Mouse (Mus musculus) frontal cortex, postnatal 14 days (tissue): Measurements from ENCODE around the gene St3gal6.

ENCODE experiments used
- DNase-seq, 2 experiments: peaks; one replicate each; pipeline ENCODE4 v3.0.0; 2022; ENCODE audit warnings: low spot score in 2 of 2

Gene St3gal6

DNA sequence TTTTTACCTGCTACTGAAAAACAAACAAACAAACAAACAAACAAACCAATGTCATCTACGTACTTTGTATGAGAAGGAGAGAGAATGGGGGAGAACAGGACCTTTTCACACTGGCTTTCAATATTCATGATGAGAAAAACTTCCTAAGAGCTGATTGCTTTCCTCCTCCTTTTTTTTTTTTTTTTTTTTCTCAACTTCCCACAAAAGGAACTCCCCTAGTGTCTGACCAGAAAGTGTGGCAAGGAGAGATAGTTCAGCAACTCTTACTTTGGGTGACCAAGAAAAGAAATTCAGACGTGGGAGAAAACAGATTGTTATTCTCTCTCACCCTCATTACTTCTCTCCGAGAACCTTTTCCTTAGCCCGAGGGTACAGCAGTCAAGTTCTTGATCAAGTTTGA, 2.9 kb downstream of the St3gal6 start:
- DNase-seq: no peak

DNA sequence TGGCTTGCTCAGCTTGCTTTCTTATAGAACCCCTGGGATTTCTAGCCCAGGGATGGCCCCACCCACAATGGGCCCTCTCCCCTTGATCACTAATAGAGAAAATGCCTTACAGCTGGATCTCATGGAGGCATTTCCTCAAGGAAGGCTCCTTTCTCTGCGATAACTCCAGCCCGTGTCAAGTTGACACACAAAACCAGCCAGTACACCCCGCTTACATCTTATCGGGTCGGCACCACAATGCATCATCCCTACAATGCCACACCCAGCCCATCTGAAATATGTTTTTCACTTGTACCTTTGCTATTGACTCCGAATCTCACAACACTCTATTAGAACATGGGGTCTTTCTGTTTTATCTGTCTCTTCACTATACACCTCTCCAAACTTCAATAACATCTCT, 3.6 kb downstream of the St3gal6 start:
- no peak for DNase-seq

- DNase-seq: no peak
Observed at GRCm38 (mm10) chr16:58519650-58520073, 4.4 kb downstream of the St3gal6 start.

DNA sequence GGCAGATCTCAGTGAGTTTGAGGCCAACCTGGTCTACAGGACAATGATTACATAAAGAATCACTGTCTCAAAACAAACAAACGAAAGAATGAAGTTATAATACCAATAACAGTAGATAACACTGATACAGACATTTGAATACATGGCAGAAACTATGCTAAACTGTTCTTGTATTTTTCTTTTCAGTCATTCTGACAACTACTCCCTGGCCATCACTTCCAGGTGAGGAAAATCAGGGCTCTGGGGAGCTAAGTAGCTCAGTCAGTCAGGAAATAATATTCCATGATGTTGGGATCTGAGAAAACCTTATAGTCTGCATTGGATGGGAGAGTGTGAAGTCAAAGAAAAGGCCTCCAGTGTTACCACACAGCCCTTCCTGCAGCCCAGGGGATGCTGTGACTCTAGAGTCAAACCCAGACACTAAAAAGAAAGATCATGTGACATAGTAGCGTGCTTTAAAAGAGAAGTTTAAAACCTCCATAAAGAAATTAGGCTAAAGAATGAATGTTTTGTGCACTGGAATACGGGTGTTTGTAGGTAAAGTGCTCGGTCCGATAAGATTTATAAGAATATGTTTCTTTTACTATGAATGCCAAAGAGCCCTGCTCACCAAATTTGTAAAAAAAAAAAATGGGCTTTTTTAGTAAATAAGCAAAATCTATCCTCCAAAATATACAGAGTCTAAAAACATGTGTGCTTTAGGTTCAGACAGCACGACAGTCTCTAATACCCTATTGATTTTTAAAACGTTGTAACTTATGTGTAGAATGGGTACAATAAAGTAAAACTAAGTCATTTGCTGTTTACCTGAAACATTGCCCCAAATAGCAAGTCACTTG, 6.9 kb downstream of the St3gal6 start:
- DNase-seq: no peak

DNA sequence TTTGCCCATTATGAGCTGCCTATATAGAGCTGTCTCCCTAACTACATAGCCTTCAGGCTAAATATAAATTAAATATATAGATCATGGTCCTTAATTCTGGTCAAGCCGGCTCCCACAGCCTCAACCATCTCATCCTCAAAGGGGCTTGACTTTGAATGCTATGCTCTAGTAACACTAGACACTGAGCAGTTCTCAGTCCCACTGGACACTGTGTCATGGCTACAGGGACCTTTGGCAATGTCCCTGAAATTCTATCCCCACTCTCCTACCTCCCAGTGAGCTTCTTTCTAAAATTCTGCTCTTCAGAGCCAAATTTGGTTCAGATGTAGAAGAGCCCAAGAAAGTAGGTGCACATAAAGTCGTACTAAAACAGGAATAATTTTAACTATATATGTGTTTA, 7.9 kb downstream of the St3gal6 start:
- no peak for DNase-seq

GRCm38 (mm10) chr16:58514565-58514964, 9.5 kb downstream of the St3gal6 start:
- no peak for DNase-seq

GRCm38 (mm10) chr16:58513755-58514154, 10.3 kb downstream of the St3gal6 start:
- DNase-seq: no peak

DNA sequence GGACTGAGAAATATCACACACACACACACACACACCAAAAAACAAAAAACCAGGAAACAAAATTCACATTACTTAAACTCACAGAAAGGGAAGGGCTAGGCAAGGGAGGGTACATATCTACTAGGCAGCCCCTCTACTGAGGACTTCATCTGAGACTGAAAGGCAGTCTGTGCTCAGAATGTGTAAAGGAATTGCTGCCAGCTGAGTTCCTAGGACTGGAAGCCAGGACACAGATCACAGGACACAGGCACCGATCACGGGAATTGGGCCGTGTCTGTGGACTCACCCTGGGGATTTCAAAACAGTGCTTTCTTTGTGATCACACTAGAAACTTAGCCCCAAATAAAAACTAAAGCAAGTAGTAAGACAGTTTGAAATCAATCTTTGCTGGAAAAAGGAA, 11.2 kb downstream of the St3gal6 start:
- DNase-seq: no peak

GRCm38 (mm10) chr16:58512181-58512761, 11.8 kb downstream of the St3gal6 start:
- DNase-seq: no peak

GRCm38 (mm10) chr16:58504945-58505344, 19.1 kb downstream of the St3gal6 start:
- DNase-seq: no peak

- DNase-seq: no peak
Observed at GRCm38 (mm10) chr16:58502566-58502965, 21.5 kb downstream of the St3gal6 start.

- DNase-seq: no peak
Observed at GRCm38 (mm10) chr16:58501760-58502301, 22.2 kb downstream of the St3gal6 start.

DNA sequence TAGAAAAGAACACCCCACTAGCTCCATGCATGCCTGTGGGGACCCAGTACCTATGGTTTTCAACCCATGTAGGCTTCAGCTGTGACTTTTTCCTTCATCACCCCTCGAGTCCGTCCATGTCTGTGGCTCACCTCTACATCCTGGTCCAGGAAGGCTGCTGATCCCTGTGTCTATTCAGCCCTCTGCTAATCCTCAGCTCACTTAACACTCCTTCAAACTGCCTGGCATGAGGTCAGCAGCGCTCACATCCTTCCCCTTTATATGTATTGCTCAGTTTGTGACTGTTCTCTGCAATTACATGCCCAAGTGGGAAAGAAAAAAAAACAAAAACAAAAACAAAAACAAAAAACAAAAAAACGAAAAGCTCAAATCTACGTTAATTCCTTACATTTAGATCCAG, 24.4 kb downstream of the St3gal6 start:
- DNase-seq: no peak

GRCm38 (mm10) chr16:58499172-58499584, 24.9 kb downstream of the St3gal6 start:
- DNase-seq: no peak

DNA sequence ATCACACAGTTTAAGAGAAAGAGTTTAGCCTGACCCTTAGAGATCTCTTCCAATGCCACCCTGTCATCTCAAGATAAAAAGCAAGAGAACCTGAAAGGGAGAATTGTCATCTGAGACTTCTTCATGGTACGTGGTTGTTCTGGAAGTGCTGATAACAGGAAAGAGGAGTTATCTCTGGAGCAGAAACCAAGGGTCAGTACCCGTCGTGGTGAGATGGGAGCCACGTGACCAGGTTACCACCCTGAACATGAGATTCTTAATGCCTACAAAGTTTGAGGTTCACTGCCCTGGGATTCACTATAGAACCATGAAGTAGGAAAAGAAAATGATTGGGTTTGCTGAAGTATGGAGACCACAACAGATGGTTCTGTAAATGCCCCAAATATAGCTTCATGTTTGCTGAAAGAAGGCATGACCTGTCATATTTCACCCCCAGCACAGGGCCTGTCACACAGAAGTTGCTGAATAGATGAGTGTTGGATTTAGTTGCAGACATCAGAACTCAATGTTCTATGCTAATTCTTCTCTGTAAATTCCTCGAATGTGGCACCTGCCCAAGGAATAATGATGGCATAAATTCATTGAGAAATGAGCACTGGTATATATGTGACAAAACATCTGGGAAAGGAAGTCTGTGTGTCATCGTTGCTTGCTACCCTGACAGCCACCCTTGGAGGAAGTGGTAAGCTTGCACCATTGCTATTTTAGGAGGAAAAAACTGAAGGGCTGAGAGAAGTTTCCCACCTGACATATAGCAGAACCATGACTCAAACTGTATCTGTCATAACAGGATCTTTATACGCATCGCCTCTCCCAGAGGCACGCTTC, 25.9 kb downstream of the St3gal6 start:
- no peak for DNase-seq

GRCm38 (mm10) chr16:58496791-58497190, 27.3 kb downstream of the St3gal6 start:
- no peak for DNase-seq

- DNase-seq: no peak
Observed at GRCm38 (mm10) chr16:58487861-58488260, 36.2 kb downstream of the St3gal6 start.

GRCm38 (mm10) chr16:58482296-58482695, 41.7 kb downstream of the St3gal6 start:
- DNase-seq: no peak

- no peak for DNase-seq
Observed at GRCm38 (mm10) chr16:58481906-58482270, 42.2 kb downstream of the St3gal6 start.

DNA sequence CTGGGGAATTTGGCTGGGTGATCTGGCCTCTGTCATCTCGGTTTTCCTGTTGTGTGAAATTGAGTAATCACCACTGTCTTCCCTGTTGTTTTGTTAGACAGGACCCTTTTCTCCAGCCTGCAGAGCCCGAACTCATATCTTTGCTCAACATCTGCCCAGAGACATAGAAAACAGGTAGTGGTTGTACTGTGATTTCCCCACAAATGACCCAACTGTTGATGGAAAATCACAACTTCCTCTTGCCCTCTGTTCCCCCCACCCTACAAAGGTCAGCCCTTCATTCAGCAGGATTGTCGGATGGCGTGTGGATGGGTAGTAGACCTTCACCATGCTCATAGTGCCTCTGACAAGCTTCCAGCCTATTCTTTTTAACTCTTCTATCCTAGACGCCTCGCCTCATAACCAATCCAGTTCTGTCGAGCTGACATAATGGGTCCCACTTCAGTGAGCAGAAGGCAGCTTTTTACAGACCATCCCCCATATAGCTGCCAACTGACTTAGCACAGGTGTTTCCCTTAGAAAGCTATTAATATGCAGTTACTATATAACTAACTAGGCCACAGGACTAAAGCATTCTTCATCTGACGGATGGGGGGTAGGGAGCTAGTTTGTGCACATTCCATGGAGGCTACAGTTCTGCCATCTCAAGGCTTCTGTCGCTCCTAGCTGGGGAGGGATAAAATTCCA, 42.7 kb downstream of the St3gal6 start:
- DNase-seq: no peak

- no peak for DNase-seq
Observed at GRCm38 (mm10) chr16:58479898-58480448, 44.1 kb downstream of the St3gal6 start.
